Comparison of ENCODE assay signal across 15 mouse cellular contexts in genomic region chrX:163155251-163155650, GRCm38 (mm10).
DNase-seq lines count a peak whose midpoint lies in the region; TF ChIP-seq lines count a peak whose summit lies in the region.
"Had no signal": no experiment of that assay in that cellular context is flagged by ENCODE, and none has a peak within 500 bp of the region (broad histone marks: within the 10 kb centered on the region; RNA-seq: fewer than 3 reads in every experiment).

No protein-coding gene starts in this region.

- WGBS in cerebellum, adult 2 months, result 26% methylated on average over 5 of the region's 5 CpGs

- no peak overlapping the region for H3K4me3 ChIP-seq in cerebellum, adult 2 months (replicated peaks; ENCODE audit: insufficient read depth, low read depth, low read length)
- H3K4me3 ChIP-seq: heart, adult 2 months; heart, embryonic 15.5 days; hindbrain, embryonic 13.5 days had no signal

- peak; percentile 18 to 53 for DNase-seq in cerebellum, adult 2 months
- no peak for DNase-seq in cerebellum, adult 9-11 months
- DNase-seq in NIH3T3 (ENCODE audit: low read depth), result peak; percentile 60
- DNase-seq in brain, adult 2 months (ENCODE audit: low read depth, low spot score), result peak; percentile 35
- peak; percentile 11 for DNase-seq in telencephalon, adult 2 months (ENCODE audit: low read depth, low spot score)
- DNase-seq in testis, postnatal 10 days (ENCODE audit: low spot score), result no peak
- DNase-seq: adrenal gland, adult 8-10 months; adrenal gland, postnatal 36 days; heart, adult 2 months; heart, postnatal 14 days; kidney, adult 11 months; kidney, adult 9 months had no signal

- H3K4me1 ChIP-seq in cerebellum, adult 2 months (ENCODE audit: control insufficient read depth, insufficient read depth, low read length), result no peaks in the 10 kb centered on the region
- H3K4me1 ChIP-seq: heart, embryonic 15.5 days; hindbrain, embryonic 13.5 days had no signal

- no peaks in the 10 kb centered on the region for H3K27me3 ChIP-seq in cerebellum, adult 2 months (ENCODE audit: control insufficient read depth, insufficient read depth, low read length)
- H3K27me3 ChIP-seq: heart, embryonic 15.5 days had no signal

- no peak for TF ChIP-seq CTCF in cerebellum, adult 2 months (IDR thresholded peaks at IDR 0.05; ENCODE audit: borderline replicate concordance, insufficient read depth, low read depth, low read length)

- no peak overlapping the region for H3K27ac ChIP-seq in cerebellum, adult 2 months (ENCODE audit: insufficient read depth, low read length)
- H3K27ac ChIP-seq: heart, adult 2 months; heart, embryonic 15.5 days; hindbrain, embryonic 13.5 days; hindbrain, postnatal 0 days had no signal

- no peak for TF ChIP-seq POLR2A in cerebellum, adult 2 months (IDR thresholded peaks at IDR 0.05; ENCODE audit: borderline replicate concordance, insufficient read depth, low read length)

Comparison
In these comparisons a context has a peak if more than half of its experiments do, and no peak if none do; other contexts are left out.
1. DNase-seq: peak in cerebellum, adult 2 months (2 of 2), NIH3T3 (single experiment), brain, adult 2 months (single experiment) and telencephalon, adult 2 months (single experiment); none in cerebellum, adult 9-11 months (single experiment) and testis, postnatal 10 days (single experiment).